24 mouse cellular contexts compared by ENCODE assay signal in genomic region chr5:130119236-130119635, GRCm38 (mm10). TPM values are rescaled to one million over a fixed set of nuclear protein-coding genes. Genes with fewer than 3 reads are reported as not detected.
A peak's percentile ranks its signal among the peaks of the same experiment; 100 is the strongest.
DNase-seq lines count a peak whose midpoint lies in the region; ATAC-seq and TF ChIP-seq lines count a peak whose summit lies in the region.
"Had no signal": no experiment of that assay in that cellular context is flagged by ENCODE, and none has a peak within 500 bp of the region (broad histone marks: within the 10 kb centered on the region; RNA-seq: fewer than 3 reads in every experiment).

No protein-coding gene starts in this region.

- no peaks in the 10 kb centered on the region for H3K79me2 ChIP-seq in heart, adult 2 months (replicated peaks; ENCODE audit: control insufficient read depth, insufficient read depth, low read length)

- 46% methylated on average over 3 of the region's 3 CpGs for WGBS in heart, adult 2 months
- WGBS in heart, embryonic 12.5 days = 46% methylated on average over 3 of the region's 3 CpGs
- WGBS in liver, postnatal 0 days (ENCODE audit: insufficient replicate concordance) = 74% methylated on average over 3 of the region's 3 CpGs
- 55% methylated on average over 3 of the region's 3 CpGs for WGBS in intestine, embryonic 15.5 days
- WGBS in stomach, embryonic 16.5 days = 62% methylated on average over 3 of the region's 3 CpGs

- H3K4me1 ChIP-seq in heart, adult 2 months (ENCODE audit: control insufficient read depth, insufficient read depth, low read length) = peaks cover 24% of the 10 kb centered on the region
- peaks cover 20% of the 10 kb centered on the region for H3K4me1 ChIP-seq in heart, embryonic 12.5 days (replicated peaks)
- no peaks in the 10 kb centered on the region for H3K4me1 ChIP-seq in liver, postnatal 0 days (ENCODE audit: insufficient read depth)
- H3K4me1 ChIP-seq in intestine, embryonic 15.5 days (replicated peaks) = peaks cover 9% of the 10 kb centered on the region; the same call in 1 of the 2 replicates
- peaks cover 24% of the 10 kb centered on the region; the same call in 1 of the 2 replicates for H3K4me1 ChIP-seq in stomach, embryonic 16.5 days (ENCODE audit: control insufficient read depth, insufficient read depth, low read length)
- H3K4me1 ChIP-seq: forebrain, embryonic 13.5 days; midbrain, embryonic 12.5 days had no signal

- intact Hi-C loops in heart, adult 2 months (cut with DNase I) = no loop called here

- H3K4me3 ChIP-seq in heart, adult 2 months = no peak overlapping the region
- H3K4me3 ChIP-seq in heart, embryonic 12.5 days = no peak overlapping the region
- H3K4me3 ChIP-seq in liver, postnatal 0 days (ENCODE audit: low read depth, low read length) = no peak overlapping the region
- no peak overlapping the region for H3K4me3 ChIP-seq in intestine, embryonic 15.5 days (replicated peaks)
- no peak overlapping the region for H3K4me3 ChIP-seq in stomach, embryonic 16.5 days (replicated peaks; ENCODE audit: low read length)
- H3K4me3 ChIP-seq: erythroblast, embryonic 14.5 days; forebrain, embryonic 13.5 days; heart, embryonic 10.5 days; left cerebral cortex, adult 2 months; midbrain, embryonic 12.5 days had no signal

- H3K9ac ChIP-seq in heart, adult 2 months (ENCODE audit: low read depth, low read length) = no peak overlapping the region
- no peak overlapping the region for H3K9ac ChIP-seq in heart, embryonic 12.5 days
- H3K9ac ChIP-seq in liver, postnatal 0 days (replicated peaks) = no peak overlapping the region
- no peak overlapping the region for H3K9ac ChIP-seq in intestine, embryonic 15.5 days
- no peak overlapping the region for H3K9ac ChIP-seq in stomach, embryonic 16.5 days (ENCODE audit: low read length)
- H3K9ac ChIP-seq: forebrain, embryonic 13.5 days; midbrain, embryonic 12.5 days had no signal

- H3K9me3 ChIP-seq in heart, embryonic 12.5 days (replicated peaks) = no peaks in the 10 kb centered on the region
- no peaks in the 10 kb centered on the region for H3K9me3 ChIP-seq in liver, postnatal 0 days (ENCODE audit: low read length)
- no peaks in the 10 kb centered on the region for H3K9me3 ChIP-seq in intestine, embryonic 15.5 days
- H3K9me3 ChIP-seq in stomach, embryonic 16.5 days (replicated peaks; ENCODE audit: control insufficient read depth, low read length) = no peaks in the 10 kb centered on the region
- H3K9me3 ChIP-seq: forebrain, embryonic 13.5 days; heart, embryonic 10.5 days; midbrain, embryonic 12.5 days had no signal

- no peaks in the 10 kb centered on the region for H3K27me3 ChIP-seq in heart, adult 2 months (ENCODE audit: control insufficient read depth, insufficient read depth, low read length)
- H3K27me3 ChIP-seq in heart, embryonic 12.5 days (replicated peaks) = no peaks in the 10 kb centered on the region
- H3K27me3 ChIP-seq in liver, postnatal 0 days (ENCODE audit: insufficient read depth, low read length) = no peaks in the 10 kb centered on the region
- H3K27me3 ChIP-seq in intestine, embryonic 15.5 days (replicated peaks) = no peaks in the 10 kb centered on the region
- H3K27me3 ChIP-seq in stomach, embryonic 16.5 days (ENCODE audit: control insufficient read depth, insufficient read depth, low read length) = no peaks in the 10 kb centered on the region
- H3K27me3 ChIP-seq: forebrain, embryonic 13.5 days; midbrain, embryonic 12.5 days had no signal

- H3K4me2 ChIP-seq in heart, embryonic 12.5 days = no peak overlapping the region
- H3K4me2 ChIP-seq in liver, postnatal 0 days (ENCODE audit: low read depth, low read length) = no peak overlapping the region
- H3K4me2 ChIP-seq in intestine, embryonic 15.5 days (replicated peaks) = no peak overlapping the region
- no peak overlapping the region for H3K4me2 ChIP-seq in stomach, embryonic 16.5 days (ENCODE audit: low read depth, low read length)
- H3K4me2 ChIP-seq: forebrain, embryonic 13.5 days; midbrain, embryonic 12.5 days had no signal

- no peak for TF ChIP-seq EP300 in heart, adult 2 months (IDR thresholded peaks at IDR 0.05; ENCODE audit: insufficient read depth, low read depth, low read length)
- TF ChIP-seq EP300 in liver, postnatal 0 days (IDR thresholded peaks at IDR 0.05; ENCODE audit: low read depth) = no peak

- DNase-seq in heart, adult 2 months = no peak
- DNase-seq in liver, postnatal 0 days = no peak
- no peak for DNase-seq in liver
- DNase-seq in ovary, postnatal 14 days (ENCODE audit: low spot score) = no peak
- no peak for DNase-seq in thymus, adult 18-20 months
- DNase-seq: adrenal gland, postnatal 14 days; cerebellum, adult 11 months; cerebellum, postnatal 14 days; gastrocnemius, postnatal 25 days; kidney, adult 9 months; kidney, postnatal 36 days; left cerebral cortex, postnatal 4 days; lung, postnatal 10 days; right cerebral cortex, postnatal 25 days; thymus, postnatal 4 days had no signal

- peak overlapping the region; percentile 79 for H3K27ac ChIP-seq in heart, adult 2 months
- no peak overlapping the region for H3K27ac ChIP-seq in heart, embryonic 12.5 days (ENCODE audit: poor library complexity, severe bottlenecking)
- H3K27ac ChIP-seq in liver, postnatal 0 days (ENCODE audit: low read depth) = 0 out of 2 replicates have a peak overlapping the region, but pooled peaks have one; percentile 12
- peak overlapping the region; percentile 30 for H3K27ac ChIP-seq in intestine, embryonic 15.5 days
- H3K27ac ChIP-seq in stomach, embryonic 16.5 days (ENCODE audit: low read length) = peak overlapping the region; percentile 55; the same call in 1 of the 2 replicates
- H3K27ac ChIP-seq: forebrain, embryonic 13.5 days; heart, embryonic 10.5 days; hindbrain, postnatal 0 days; left cerebral cortex, adult 2 months; midbrain, embryonic 12.5 days had no signal

- no peak for TF ChIP-seq CTCF in heart, adult 2 months (IDR thresholded peaks at IDR 0.05)
- no peak for TF ChIP-seq CTCF in liver, postnatal 0 days (IDR thresholded peaks at IDR 0.05; ENCODE audit: low read depth)

- peaks cover 5% of the 10 kb centered on the region for H3K36me3 ChIP-seq in heart, adult 2 months (ENCODE audit: control insufficient read depth, insufficient read depth, low read length)
- H3K36me3 ChIP-seq in heart, embryonic 12.5 days = peaks cover 6% of the 10 kb centered on the region; the same call in 1 of the 2 replicates
- peaks cover 5% of the 10 kb centered on the region for H3K36me3 ChIP-seq in liver, postnatal 0 days (replicated peaks; ENCODE audit: insufficient read depth, low read length)
- H3K36me3 ChIP-seq in intestine, embryonic 15.5 days = no peaks in the 10 kb centered on the region
- 0 out of 2 replicates have a peak, but pooled peaks cover 3% of the 10 kb centered on the region for H3K36me3 ChIP-seq in stomach, embryonic 16.5 days (ENCODE audit: control insufficient read depth, insufficient read depth, low read length)

- no peak for ATAC-seq in heart, embryonic 12.5 days (ENCODE audit: insufficient number of reproducible peaks, low FRiP score)
- no peak for ATAC-seq in liver, postnatal 0 days
- no peak for ATAC-seq in intestine, embryonic 15.5 days
- no peak for ATAC-seq in stomach, embryonic 16.5 days (ENCODE audit: insufficient read depth, low FRiP score)
- ATAC-seq: forebrain, embryonic 13.5 days; hindbrain, postnatal 0 days had no signal

- TF ChIP-seq POLR2A in heart, adult 2 months (IDR thresholded peaks at IDR 0.05; ENCODE audit: insufficient read depth, low read depth, low read length) = no peak

RNA-seq across cellular contexts. Expression of gene Kctd7, which starts 25.4 kb away (rescaled TPM):
- total RNA-seq in heart, adult 2 months (2021) = 1 to 10 TPM; 1.5 to 3.7 TPM
- polyA plus RNA-seq in heart, adult 2 months (2012; rRNA removed) = 2.5 and 3.1 TPM in 2 replicates
- polyA plus RNA-seq in heart, embryonic 12.5 days (2016; fragmentation: Nextera tagmentation; extraction: Ambion mirVana) = 4.8 and 5.1 TPM in 2 replicates
- 3.6 and 3.9 TPM in 2 replicates for polyA plus RNA-seq in liver, postnatal 0 days (2015; fragmentation: Nextera tagmentation; extraction: Ambion mirVana)
- 3.8 and 3.9 TPM in 2 replicates for polyA plus RNA-seq in intestine, embryonic 15.5 days (2015; fragmentation: Nextera tagmentation; extraction: Ambion mirVana)
- polyA plus RNA-seq in stomach, embryonic 16.5 days (2015; fragmentation: Nextera tagmentation; extraction: Ambion mirVana) = 5.5 and 5.7 TPM in 2 replicates

RNA-seq across cellular contexts. Expression of gene Tpst1, which starts 46.1 kb away (rescaled TPM):
- 1 to 10 TPM; 7.4 to 9.4 TPM for total RNA-seq in heart, adult 2 months (2021)
- 10.1 and 12.6 TPM in 2 replicates for polyA plus RNA-seq in heart, adult 2 months (2012; rRNA removed)
- polyA plus RNA-seq in heart, embryonic 12.5 days (2016; fragmentation: Nextera tagmentation; extraction: Ambion mirVana) = 25.8 and 29.4 TPM in 2 replicates
- 23.8 and 26.0 TPM in 2 replicates for polyA plus RNA-seq in liver, postnatal 0 days (2015; fragmentation: Nextera tagmentation; extraction: Ambion mirVana)
- 53.4 and 59.8 TPM in 2 replicates for polyA plus RNA-seq in intestine, embryonic 15.5 days (2015; fragmentation: Nextera tagmentation; extraction: Ambion mirVana)
- polyA plus RNA-seq in stomach, embryonic 16.5 days (2015; fragmentation: Nextera tagmentation; extraction: Ambion mirVana) = 68.7 and 76.4 TPM in 2 replicates

RNA-seq across cellular contexts. Expression of gene Rabgef1, which starts 52.4 kb away (rescaled TPM):
- total RNA-seq in heart, adult 2 months (2021) = 10 to 100 TPM; 19.6 to 25.5 TPM
- 15.2 and 15.6 TPM in 2 replicates for polyA plus RNA-seq in heart, adult 2 months (2012; rRNA removed)
- polyA plus RNA-seq in heart, embryonic 12.5 days (2016; fragmentation: Nextera tagmentation; extraction: Ambion mirVana) = 25.0 and 27.7 TPM in 2 replicates
- polyA plus RNA-seq in liver, postnatal 0 days (2015; fragmentation: Nextera tagmentation; extraction: Ambion mirVana) = 18.5 and 19.7 TPM in 2 replicates
- polyA plus RNA-seq in intestine, embryonic 15.5 days (2015; fragmentation: Nextera tagmentation; extraction: Ambion mirVana) = 22.3 and 26.8 TPM in 2 replicates
- polyA plus RNA-seq in stomach, embryonic 16.5 days (2015; fragmentation: Nextera tagmentation; extraction: Ambion mirVana) = 34.5 and 38.8 TPM in 2 replicates
